Mouse (Mus musculus): ENCODE data around the gene Agl. TPM values are rescaled to one million over a fixed set of nuclear protein-coding genes. Genes with fewer than 3 reads are reported as not detected.

Agl gene
- polyA plus RNA-seq, 1 experiment from 2014 or later, result 21.3 TPM

GRCm38 (mm10) chr3:116835350-116835749 lies 27.4 kb upstream of the Agl start:
- H3K4me2 ChIP-seq, result peak overlapping the region; percentile 79
- H3K9ac ChIP-seq, result 0 out of 2 replicates have a peak overlapping the region, but pooled peaks have one; percentile 50
- no peaks in the 10 kb centered on the region for H3K9me3 ChIP-seq (replicated peaks)
- 64% methylated on average over 4 of the region's 4 CpGs for WGBS
- no peak overlapping the region for H3K27ac ChIP-seq
- H3K4me3 ChIP-seq (replicated peaks), result peak overlapping the region; percentile 45
- ATAC-seq (replicated peaks; ENCODE audit: low FRiP score), result no peak
- H3K4me1 ChIP-seq, result 0 out of 2 replicates have a peak, but pooled peaks cover 4% of the 10 kb centered on the region
- no peaks in the 10 kb centered on the region for H3K36me3 ChIP-seq
- H3K27me3 ChIP-seq, result no peaks in the 10 kb centered on the region

- Histone ChIP-seq H3K36me3 (no peaks in the 10 kb centered on the region), H3K27me3 (no peaks in the 10 kb centered on the region), H3K4me3 (replicated peaks) (no peak overlapping the region), H3K4me2 (no peak overlapping the region), H3K4me1 (0 out of 2 replicates have a peak, but pooled peaks cover 4% of the 10 kb centered on the region), H3K27ac (no peak overlapping the region), H3K9me3 (replicated peaks) (no peaks in the 10 kb centered on the region), H3K9ac (no peak overlapping the region)
- ATAC-seq (replicated peaks; ENCODE audit: low FRiP score), result no peak
- WGBS, result 96% methylated on average over 6 of the region's 6 CpGs
These were observed 26.3 kb upstream of the Agl start for GRCm38 (mm10) chr3:116834241-116834640.

DNA sequence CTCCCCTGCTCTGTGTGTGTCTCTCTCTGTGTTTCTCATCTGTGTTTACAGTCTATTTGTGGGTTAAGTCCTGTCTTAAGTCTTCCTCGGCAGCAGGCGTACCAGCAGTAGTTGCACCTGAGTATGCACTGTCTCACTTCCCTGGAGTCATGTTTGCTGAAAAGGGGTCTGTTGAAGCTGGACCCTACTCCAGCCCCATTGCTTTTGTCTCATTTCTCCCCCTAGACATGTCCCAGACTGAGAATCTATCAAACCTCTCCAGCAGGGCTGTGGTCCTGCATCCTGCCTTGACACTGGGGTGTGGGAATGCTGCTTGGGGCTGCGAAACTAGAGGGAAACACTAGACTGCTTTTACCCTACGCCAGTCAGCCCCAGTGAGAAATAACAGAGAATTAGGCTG lies 25.5 kb upstream of the Agl start:
- Histone ChIP-seq H3K4me1 (0 out of 2 replicates have a peak, but pooled peaks cover 4% of the 10 kb centered on the region), H3K9me3 (replicated peaks) (no peaks in the 10 kb centered on the region), H3K4me3 (replicated peaks) (no peak overlapping the region), H3K36me3 (no peaks in the 10 kb centered on the region), H3K9ac (no peak overlapping the region), H3K27me3 (no peaks in the 10 kb centered on the region), H3K27ac (no peak overlapping the region), H3K4me2 (no peak overlapping the region)
- ATAC-seq (replicated peaks; ENCODE audit: low FRiP score), result no peak
- WGBS, result 88% methylated on average over 4 of the region's 4 CpGs

- Histone ChIP-seq H3K4me3 (replicated peaks) (no peak overlapping the region), H3K27me3 (no peaks in the 10 kb centered on the region), H3K27ac (no peak overlapping the region), H3K36me3 (no peaks in the 10 kb centered on the region), H3K9me3 (replicated peaks) (no peaks in the 10 kb centered on the region), H3K4me1 (0 out of 2 replicates have a peak, but pooled peaks cover 4% of the 10 kb centered on the region), H3K4me2 (no peak overlapping the region), H3K9ac (no peak overlapping the region)
- 85% methylated on average over 7 of the region's 7 CpGs for WGBS
- ATAC-seq (replicated peaks; ENCODE audit: low FRiP score), result no peak
These were observed 24.8 kb upstream of the Agl start for GRCm38 (mm10) chr3:116832526-116833310.

DNA sequence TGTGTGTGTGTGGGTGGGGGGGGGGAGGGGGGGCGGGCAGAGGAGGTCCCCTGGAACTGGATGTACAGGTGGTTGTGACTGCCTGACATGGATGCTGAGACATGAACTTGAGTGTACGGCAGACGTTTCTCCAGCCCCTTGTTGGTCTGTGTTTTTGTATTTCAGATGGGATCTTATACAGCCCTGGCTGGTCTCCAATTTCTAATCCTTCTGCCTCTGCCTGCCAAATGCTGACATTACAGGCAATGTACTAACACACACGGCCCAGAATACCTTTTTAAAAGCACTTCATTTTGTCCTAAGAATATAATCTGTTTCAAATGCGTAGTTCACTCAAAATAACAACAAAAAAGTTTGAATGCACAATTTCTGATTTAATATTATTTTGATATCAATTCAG lies 23.4 kb upstream of the Agl start:
- Histone ChIP-seq H3K4me2 (no peak overlapping the region), H3K9ac (no peak overlapping the region), H3K36me3 (no peaks in the 10 kb centered on the region), H3K4me3 (replicated peaks) (no peak overlapping the region), H3K4me1 (0 out of 2 replicates have a peak, but pooled peaks cover 4% of the 10 kb centered on the region), H3K9me3 (replicated peaks) (no peaks in the 10 kb centered on the region), H3K27ac (no peak overlapping the region), H3K27me3 (no peaks in the 10 kb centered on the region)
- 74% methylated on average over 5 of the region's 5 CpGs for WGBS
- ATAC-seq (replicated peaks; ENCODE audit: low FRiP score), result no peak

DNA sequence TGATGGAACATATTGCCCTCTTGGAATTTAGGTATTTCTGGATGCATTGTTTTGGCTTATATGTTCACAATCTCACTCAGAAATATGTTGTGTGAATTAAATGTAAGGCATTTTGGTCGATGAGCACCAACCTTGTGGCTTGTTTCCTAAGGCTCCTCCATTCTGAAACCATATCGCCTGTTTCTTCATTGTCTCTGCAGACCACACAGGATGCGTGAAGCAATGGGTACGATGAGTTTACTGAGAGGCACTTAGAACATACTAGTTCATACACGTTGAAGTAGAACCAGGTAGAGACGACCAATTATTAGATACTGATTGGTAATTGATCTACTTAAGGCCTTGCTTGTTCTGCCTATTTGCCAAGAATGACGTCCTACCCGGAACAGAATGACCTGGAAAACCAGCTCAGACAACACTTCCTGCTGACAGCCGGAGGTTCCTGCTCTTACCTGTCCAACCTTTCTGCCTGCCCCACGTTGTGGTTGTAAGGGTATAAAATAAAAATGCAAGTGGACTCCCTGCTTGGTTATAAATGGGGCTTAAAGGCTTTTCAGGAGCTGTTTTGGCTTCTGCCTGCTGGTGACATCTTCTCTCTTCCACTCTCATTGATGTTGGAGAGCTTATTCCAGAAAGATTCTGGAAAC lies 21.4 kb upstream of the Agl start:
- no peak for ATAC-seq (replicated peaks; ENCODE audit: low FRiP score)

GRCm38 (mm10) chr3:116826471-116827215 lies 18.7 kb upstream of the Agl start:
- no peaks in the 10 kb centered on the region for H3K4me1 ChIP-seq
- no peaks in the 10 kb centered on the region for H3K36me3 ChIP-seq
- no peak for ATAC-seq (replicated peaks; ENCODE audit: low FRiP score)
- H3K27ac ChIP-seq, result no peak overlapping the region
- no peaks in the 10 kb centered on the region for H3K27me3 ChIP-seq
- no peak overlapping the region for H3K4me2 ChIP-seq
- H3K9me3 ChIP-seq (replicated peaks), result no peaks in the 10 kb centered on the region
- H3K9ac ChIP-seq, result no peak overlapping the region
- whole genome bisulfite sequencing, result 71% methylated on average over 4 of the region's 4 CpGs
- no peak overlapping the region for H3K4me3 ChIP-seq (replicated peaks)

More for the DNA sequence above, 21.4 kb upstream of the Agl start:
- Histone ChIP-seq H3K4me1 (no peaks in the 10 kb centered on the region), H3K9me3 (replicated peaks) (no peaks in the 10 kb centered on the region), H3K9ac (no peak overlapping the region), H3K27ac (no peak overlapping the region), H3K4me2 (no peak overlapping the region), H3K4me3 (replicated peaks) (no peak overlapping the region), H3K27me3 (no peaks in the 10 kb centered on the region), H3K36me3 (no peaks in the 10 kb centered on the region)
- WGBS, result 88% methylated on average over 10 of the region's 10 CpGs

- no peak for ATAC-seq (replicated peaks; ENCODE audit: low FRiP score)
- no peaks in the 10 kb centered on the region for H3K9me3 ChIP-seq (replicated peaks)
- H3K4me2 ChIP-seq, result no peak overlapping the region
- WGBS, result 98% methylated on average over 7 of the region's 7 CpGs
- H3K9ac ChIP-seq, result no peak overlapping the region
- H3K4me3 ChIP-seq (replicated peaks), result no peak overlapping the region
- no peaks in the 10 kb centered on the region for H3K36me3 ChIP-seq
- H3K4me1 ChIP-seq, result no peaks in the 10 kb centered on the region
- H3K27ac ChIP-seq, result no peak overlapping the region
- H3K27me3 ChIP-seq, result no peaks in the 10 kb centered on the region
These were observed 9.3 kb upstream of the Agl start for GRCm38 (mm10) chr3:116817231-116817630.

- Histone ChIP-seq H3K4me1 (no peaks in the 10 kb centered on the region), H3K9ac (no peak overlapping the region), H3K36me3 (no peaks in the 10 kb centered on the region), H3K27me3 (no peaks in the 10 kb centered on the region), H3K4me3 (replicated peaks) (no peak overlapping the region), H3K27ac (no peak overlapping the region), H3K9me3 (replicated peaks) (no peaks in the 10 kb centered on the region), H3K4me2 (no peak overlapping the region)
- no peak for ATAC-seq (replicated peaks; ENCODE audit: low FRiP score)
- WGBS, result 85% methylated on average over 3 of the region's 3 CpGs
These were observed 8.8 kb upstream of the Agl start for GRCm38 (mm10) chr3:116816674-116817215.

GRCm38 (mm10) chr3:116815916-116816315 lies 8.0 kb upstream of the Agl start:
- H3K27ac ChIP-seq, result no peak overlapping the region
- H3K36me3 ChIP-seq, result no peaks in the 10 kb centered on the region
- no peak for ATAC-seq (replicated peaks; ENCODE audit: low FRiP score)
- H3K4me3 ChIP-seq (replicated peaks), result no peak overlapping the region
- no peak overlapping the region for H3K4me2 ChIP-seq
- WGBS, result 72% methylated on average over 4 of the region's 4 CpGs
- no peaks in the 10 kb centered on the region for H3K9me3 ChIP-seq (replicated peaks)
- no peaks in the 10 kb centered on the region for H3K27me3 ChIP-seq
- H3K9ac ChIP-seq, result no peak overlapping the region
- H3K4me1 ChIP-seq, result no peaks in the 10 kb centered on the region

DNA sequence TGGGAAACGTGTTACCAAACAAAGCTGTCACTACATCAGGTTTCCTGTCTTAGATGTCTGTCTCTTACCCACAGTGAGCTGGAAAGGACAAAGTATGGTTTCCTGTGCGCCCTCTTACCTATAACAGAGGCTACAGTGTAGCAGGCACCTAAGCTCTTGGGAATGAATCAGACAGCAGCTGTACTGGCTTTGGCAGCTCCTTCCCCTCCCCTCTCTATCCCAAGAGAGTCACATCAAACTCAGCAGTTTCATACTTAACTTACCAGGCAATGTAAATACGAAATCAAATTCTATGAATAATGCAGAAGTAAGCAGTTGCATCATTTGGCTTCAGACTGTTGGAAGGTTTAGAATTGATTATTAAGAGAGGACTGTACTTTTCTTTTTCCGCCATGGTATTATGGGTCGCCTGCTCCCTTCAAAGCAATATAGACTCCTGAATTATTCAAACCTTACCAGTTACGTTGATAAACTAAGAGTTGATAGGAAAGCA lies 7.4 kb upstream of the Agl start:
- no peak for ATAC-seq (replicated peaks; ENCODE audit: low FRiP score)
- Histone ChIP-seq H3K4me1 (no peaks in the 10 kb centered on the region), H3K27ac (no peak overlapping the region), H3K36me3 (no peaks in the 10 kb centered on the region), H3K27me3 (no peaks in the 10 kb centered on the region), H3K9ac (no peak overlapping the region), H3K9me3 (replicated peaks) (no peaks in the 10 kb centered on the region), H3K4me2 (no peak overlapping the region), H3K4me3 (replicated peaks) (no peak overlapping the region)
- WGBS, result 77% methylated on average over 6 of the region's 6 CpGs

All from kidney, embryonic 15.5 days (tissue).